Mouse (Mus musculus): Measurements from ENCODE around the gene Prmt9. TPM values are rescaled to one million over a fixed set of nuclear protein-coding genes. Genes with fewer than 3 reads are reported as not detected.

The Prmt9 gene
- polyA plus RNA-seq (2017; shearing (Covaris generic)) = 27.7 TPM

DNA sequence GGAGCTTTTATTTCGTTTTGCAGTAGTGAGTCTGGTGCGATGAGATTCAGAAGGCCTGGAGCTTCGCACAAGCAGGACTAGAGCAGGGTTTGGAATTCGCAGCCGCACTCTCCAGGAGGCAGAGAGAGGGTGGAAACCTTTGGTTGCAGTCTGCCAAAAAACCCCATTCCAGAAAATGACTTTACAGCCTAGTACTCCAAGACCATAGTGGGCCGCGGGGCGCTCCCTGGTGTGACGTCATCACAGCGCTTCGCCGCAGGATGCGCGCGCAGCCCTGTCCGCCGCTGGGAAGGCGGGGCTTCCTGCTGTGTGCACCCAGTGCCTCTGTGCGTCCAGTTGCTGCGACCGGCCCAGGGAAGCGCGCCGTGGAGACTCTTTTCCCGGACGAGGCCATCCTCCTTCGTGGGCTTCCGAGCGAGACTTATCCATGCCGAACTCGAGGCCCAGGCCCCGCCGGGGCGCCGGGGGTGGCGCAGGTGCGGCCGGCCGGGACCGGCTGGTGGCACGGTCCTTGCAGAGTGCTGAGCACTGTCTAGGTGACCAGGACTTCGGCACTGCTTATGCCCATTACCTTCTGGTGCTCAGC is at the start of gene Prmt9:
Gene Prmt9 (plus strand): TSS at position 277 of the 586 bp plus-strand sequence.

DNA sequence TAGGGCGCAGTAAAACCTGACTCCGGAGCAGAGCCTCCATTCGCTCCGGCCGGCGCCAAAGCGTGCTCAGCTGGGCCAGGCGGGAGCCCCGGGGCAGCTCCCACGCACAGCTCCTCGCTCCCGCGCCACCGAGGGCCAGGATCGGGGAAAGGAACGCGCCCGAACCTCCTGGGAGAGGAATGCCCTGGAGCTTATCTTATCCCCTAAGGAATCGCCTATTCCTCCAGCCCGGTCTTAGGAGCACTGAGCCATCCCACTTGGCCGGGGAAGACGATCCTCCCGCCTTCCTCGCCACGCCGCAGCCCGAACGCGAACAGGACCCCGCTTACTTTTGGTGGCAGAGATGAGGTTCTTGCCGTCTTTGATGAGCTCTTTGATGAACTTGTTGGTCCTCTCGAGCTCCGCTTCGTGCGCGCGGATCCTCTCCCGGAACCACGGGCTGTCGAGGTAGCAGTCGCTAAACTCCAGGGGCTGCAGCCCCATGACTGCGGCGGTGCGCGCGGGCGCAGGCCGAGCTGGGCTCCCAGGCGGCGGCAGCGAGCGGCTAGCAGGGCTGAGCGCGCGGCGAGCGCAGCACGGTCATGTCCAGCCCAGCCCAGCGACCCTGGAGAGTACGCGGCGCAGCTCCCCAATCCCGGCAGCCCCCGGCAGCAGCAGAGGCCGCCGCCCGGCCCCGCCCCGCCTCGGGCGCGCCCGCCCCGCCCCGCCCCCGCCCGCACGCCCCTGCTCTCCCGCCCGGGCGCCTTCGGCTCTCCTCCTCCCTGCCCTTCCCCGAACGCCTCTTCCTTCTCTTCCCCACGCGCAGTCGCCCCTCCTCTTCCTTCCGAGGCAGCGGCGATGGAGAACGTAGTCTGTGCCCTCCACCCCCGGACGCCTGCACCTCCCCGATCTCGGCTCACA is 31.6 kb upstream of the Prmt9 start, which contains the start of gene Arhgap10:
Gene Arhgap10 (minus strand): TSS at position 653 of the 900 bp plus-strand sequence.

DNA sequence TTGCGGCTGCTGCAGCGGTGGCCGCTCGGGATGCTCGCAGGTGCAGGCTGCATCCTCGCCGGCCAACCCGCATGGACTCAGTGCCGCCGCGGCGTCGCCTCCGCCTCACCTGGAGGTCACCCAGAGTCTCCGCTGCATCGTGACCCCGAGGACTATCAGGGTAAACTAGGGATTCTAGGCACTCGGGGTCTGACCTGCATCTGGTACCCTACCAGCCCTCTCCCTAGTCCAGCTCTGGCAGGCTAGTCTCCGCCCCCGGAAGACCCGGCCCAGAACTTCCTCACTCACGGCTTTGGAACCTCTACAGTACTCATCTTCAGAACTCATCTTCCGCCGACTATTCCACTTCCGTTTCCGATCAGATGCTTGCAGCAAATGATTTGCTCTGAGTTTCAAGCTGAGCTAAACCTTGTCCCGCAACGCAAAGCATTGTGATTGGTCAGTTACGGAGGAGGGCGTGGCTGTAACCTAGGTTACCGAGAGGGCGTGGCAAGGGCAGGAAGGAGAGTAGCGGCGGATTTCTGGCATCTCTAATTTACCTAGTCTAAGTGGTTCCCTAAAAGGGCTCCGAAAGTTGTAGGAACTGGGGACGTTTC is 61.3 kb downstream of the Prmt9 start, which contains the start of gene Tmem184c:
Gene Tmem184c (minus strand): TSS at position 325 of the 596 bp plus-strand sequence.

Other genes starting within 250 kb of the Prmt9 start
- gene Arhgap10, start 31.4 kb upstream of the Prmt9 start, polyA plus RNA-seq (2017; shearing (Covaris generic)) = 1.6 TPM
- gene Tmem184c, start 61.3 kb downstream of the Prmt9 start, polyA plus RNA-seq (2017; shearing (Covaris generic)) = 17.9 TPM
- gene Ednra, start 175.1 kb downstream of the Prmt9 start, polyA plus RNA-seq (2017; shearing (Covaris generic)) = 0.10 TPM

Data from CD4-positive, CD25-positive, alpha-beta regulatory T cell, adult 9 weeks (primary cell).